Mouse (Mus musculus) gastrocnemius, adult 8-10 months (tissue): Measurements from ENCODE around the gene Ddx39b. TPM values are rescaled to one million over a fixed set of nuclear protein-coding genes. Genes with fewer than 3 reads are reported as not detected.

ENCODE experiments used
- DNase-seq, 2 experiments: peaks; one replicate each; pipeline ENCODE4 v3.0.0; 2022; ENCODE audit warnings: low spot score in 2 of 2
- total RNA-seq, 4 experiments: library from RNA; stranded (reverse); gene quantifications; 2 replicates each; pipeline ENCODE4 v1.2.4; 2022

The Ddx39b gene
- 10 to 100 TPM; 77.1 to 93.9 (median 81.7) TPM for total RNA-seq

- DNase-seq = peak; percentile 92 to 96
These were observed at the start of gene Ddx39b for GRCm38 (mm10) chr17:35241305-35242014. Ddx39b (plus strand) TSS chr17:35241746.

- DNase-seq = no peak
These were observed 48.6 kb upstream of the Ddx39b start for GRCm38 (mm10) chr17:35192924-35193323.

GRCm38 (mm10) chr17:35193881-35194843, 47.4 kb upstream of the Ddx39b start, which contains the start of gene Ltb:
Ltb (plus strand) TSS chr17:35194439.
- DNase-seq = no peak

GRCm38 (mm10) chr17:35194844-35195630, 46.5 kb upstream of the Ddx39b start:
- no peak for DNase-seq

- peak; percentile 57 to 73 for DNase-seq
These were observed 45.8 kb upstream of the Ddx39b start for GRCm38 (mm10) chr17:35195631-35196320.

GRCm38 (mm10) chr17:35196321-35196641, 45.3 kb upstream of the Ddx39b start:
- no peak for DNase-seq

- DNase-seq = no peak
These were observed 44.4 kb upstream of the Ddx39b start for GRCm38 (mm10) chr17:35197126-35197525.

- DNase-seq = no peak
These were observed 43.5 kb upstream of the Ddx39b start for GRCm38 (mm10) chr17:35198029-35198428.

GRCm38 (mm10) chr17:35198946-35199345, 42.6 kb upstream of the Ddx39b start:
- no peak for DNase-seq

GRCm38 (mm10) chr17:35200398-35200797, 41.1 kb upstream of the Ddx39b start:
- no peak for DNase-seq

GRCm38 (mm10) chr17:35201128-35201527, 40.4 kb upstream of the Ddx39b start:
- DNase-seq = no peak

GRCm38 (mm10) chr17:35201787-35202186, 39.8 kb upstream of the Ddx39b start, which contains the start of gene Tnf:
Tnf (minus strand) TSS chr17:35202007.
- peak in 1 of 2 experiments; percentile 32 for DNase-seq

GRCm38 (mm10) chr17:35202442-35202841, 39.1 kb upstream of the Ddx39b start:
- DNase-seq = no peak

GRCm38 (mm10) chr17:35204494-35205379, 36.8 kb upstream of the Ddx39b start, which contains the start of gene Lta:
Lta (minus strand) TSS chr17:35205351.
- DNase-seq = no peak

GRCm38 (mm10) chr17:35205380-35205769, 36.2 kb upstream of the Ddx39b start:
- no peak for DNase-seq

GRCm38 (mm10) chr17:35209785-35210535, 31.6 kb upstream of the Ddx39b start:
- no peak for DNase-seq

- DNase-seq = no peak
These were observed 31.0 kb upstream of the Ddx39b start for GRCm38 (mm10) chr17:35210593-35210992.

GRCm38 (mm10) chr17:35213071-35213470, 28.5 kb upstream of the Ddx39b start:
- no peak for DNase-seq
